Mouse (Mus musculus): ENCODE data around the gene Tsacc. TPM values are rescaled to one million over a fixed set of nuclear protein-coding genes. Genes with fewer than 3 reads are reported as not detected.

Tsacc gene
- polyA plus RNA-seq (2014; fragmentation: Nextera tagmentation; extraction: Ambion mirVana): 14.0 and 17.7 TPM in 2 replicates

DNA sequence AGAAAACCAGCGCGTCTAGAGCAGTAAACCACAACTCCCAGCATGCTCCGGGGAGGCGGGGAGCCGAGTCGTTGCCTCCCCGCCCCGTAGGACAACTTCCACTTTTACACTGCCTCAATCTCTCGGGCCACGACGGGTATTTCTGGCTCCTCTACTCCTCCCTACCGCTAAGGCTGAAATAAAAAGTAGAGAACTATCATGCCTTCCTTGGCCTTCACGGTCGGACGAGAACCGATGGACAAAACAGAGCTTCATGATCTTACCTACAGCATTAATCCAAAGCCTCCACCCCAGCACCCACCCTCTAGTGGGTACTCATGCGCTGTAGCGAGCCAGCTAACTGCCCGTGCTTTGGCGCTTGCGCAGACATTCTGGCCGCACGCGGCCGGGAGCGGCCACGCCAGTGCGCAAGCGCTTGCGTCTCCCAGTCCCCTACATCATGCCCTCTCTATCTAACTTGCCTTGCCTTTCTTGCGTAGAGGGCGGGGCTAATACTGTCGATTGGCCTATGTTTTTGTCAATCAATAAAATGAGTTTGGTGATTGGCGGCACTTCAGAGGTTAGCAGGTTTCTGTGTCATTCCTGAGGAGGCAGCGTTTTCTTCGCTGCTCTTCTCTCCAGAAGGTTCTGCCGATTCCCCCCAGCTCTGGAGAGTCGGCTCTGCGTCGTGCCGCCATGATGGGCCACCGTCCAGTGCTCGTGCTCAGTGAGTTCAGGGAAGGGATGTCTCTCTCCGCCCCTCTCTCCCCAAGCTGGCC, at the start of gene Tsacc, which contains the start of gene Cct3:
Tsacc (minus strand) TSS at position 439 of the 758 bp plus-strand sequence.
Cct3 (plus strand) TSS at position 556 of the 758 bp plus-strand sequence.
- H3K36me3 ChIP-seq (ENCODE audit: control insufficient read depth, insufficient read depth, low read length): peaks cover 23% of the 10 kb centered on the region
- ATAC-seq (replicated peaks; ENCODE audit: low FRiP score) (peak; percentile 99), DNase-seq (ENCODE audit: low spot score) (peak; percentile 90)
- H3K4me1 ChIP-seq (replicated peaks; ENCODE audit: control insufficient read depth, insufficient read depth, low read length): peaks cover 17% of the 10 kb centered on the region
- peak within 1 kb of the TSS; percentile 88 for H3K27ac ChIP-seq (ENCODE audit: low read depth, low read length)
- no peaks in the 10 kb centered on the region for H3K9me3 ChIP-seq (ENCODE audit: control insufficient read depth, low read length)
- H3K27me3 ChIP-seq (replicated peaks; ENCODE audit: control insufficient read depth, insufficient read depth, low read length): no peaks in the 10 kb centered on the region
- under 1% methylated on average over 44 of the region's 44 CpGs for WGBS
- peak within 1 kb of the TSS; percentile 80 for H3K4me2 ChIP-seq
- H3K4me3 ChIP-seq (ENCODE audit: low read depth, low read length): peak within 1 kb of the TSS; percentile 81
- H3K9ac ChIP-seq (ENCODE audit: low read depth, low read length): peak within 1 kb of the TSS; percentile 92

DNA sequence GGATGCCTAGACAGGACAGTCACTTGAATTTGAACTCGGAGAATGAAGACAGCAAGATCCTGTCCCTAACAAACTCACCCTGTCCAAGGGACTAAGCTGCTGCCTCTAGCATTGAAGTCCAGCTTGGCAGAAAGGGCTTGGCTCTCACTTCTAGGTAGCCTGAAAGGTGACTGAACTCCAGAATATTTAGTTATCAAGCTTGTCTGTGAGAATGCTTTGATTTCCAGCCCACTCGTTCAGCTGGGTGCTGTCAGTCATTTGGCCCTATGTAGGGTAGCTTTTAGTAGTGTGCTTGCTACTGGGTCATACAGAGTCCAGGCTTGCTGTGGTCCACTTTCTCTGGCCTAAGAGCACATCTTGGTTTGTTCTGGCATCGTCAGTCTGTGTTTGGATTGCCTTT, 42.2 kb upstream of the Tsacc start:
- 0 out of 2 replicates have a peak overlapping the region, but pooled peaks have one; percentile 30 for H3K9ac ChIP-seq (ENCODE audit: low read depth, low read length)
- peaks cover 44% of the 10 kb centered on the region for H3K4me1 ChIP-seq (replicated peaks; ENCODE audit: control insufficient read depth, insufficient read depth, low read length)
- H3K36me3 ChIP-seq (ENCODE audit: control insufficient read depth, insufficient read depth, low read length): peaks cover 20% of the 10 kb centered on the region
- H3K4me2 ChIP-seq: peak overlapping the region; percentile 83
- peak overlapping the region; percentile 79 for H3K27ac ChIP-seq (ENCODE audit: low read depth, low read length)
- H3K27me3 ChIP-seq (replicated peaks; ENCODE audit: control insufficient read depth, insufficient read depth, low read length): no peaks in the 10 kb centered on the region
- DNase-seq (ENCODE audit: low spot score) (no peak), ATAC-seq (replicated peaks; ENCODE audit: low FRiP score) (no peak)
- 64% methylated on average over 3 of the region's 3 CpGs for WGBS
- H3K9me3 ChIP-seq (ENCODE audit: control insufficient read depth, low read length): no peaks in the 10 kb centered on the region
- peak overlapping the region; percentile 15 for H3K4me3 ChIP-seq (ENCODE audit: low read depth, low read length)

DNA sequence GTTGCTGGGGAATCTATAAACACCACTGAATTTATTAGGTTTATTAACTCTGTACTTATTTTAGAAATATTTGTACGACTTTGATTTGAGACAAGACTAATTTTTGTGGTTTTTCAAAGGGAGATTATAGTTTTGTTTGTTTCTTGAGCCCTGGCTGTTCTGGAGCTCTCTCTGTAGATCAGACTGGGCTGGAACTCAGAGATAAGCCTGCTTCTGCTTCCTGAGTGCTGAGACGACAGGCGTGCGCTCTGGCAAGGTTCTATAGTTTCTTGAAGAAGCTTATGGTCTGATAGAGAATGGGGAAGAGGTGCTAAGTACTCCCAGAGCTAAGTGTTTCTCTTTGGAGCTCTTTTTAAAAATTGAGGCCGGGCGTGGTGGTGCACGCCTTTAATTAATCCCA, 41.5 kb upstream of the Tsacc start:
- H3K27me3 ChIP-seq (replicated peaks; ENCODE audit: control insufficient read depth, insufficient read depth, low read length): no peaks in the 10 kb centered on the region
- H3K4me3 ChIP-seq (ENCODE audit: low read depth, low read length): peak overlapping the region; percentile 15
- 0 out of 2 replicates have a peak overlapping the region, but pooled peaks have one; percentile 30 for H3K9ac ChIP-seq (ENCODE audit: low read depth, low read length)
- ATAC-seq (replicated peaks; ENCODE audit: low FRiP score): peak; percentile 53
- H3K4me2 ChIP-seq: peak overlapping the region; percentile 83
- 40% methylated on average over 7 of the region's 7 CpGs for WGBS
- DNase-seq (ENCODE audit: low spot score): no peak
- H3K4me1 ChIP-seq (replicated peaks; ENCODE audit: control insufficient read depth, insufficient read depth, low read length): peaks cover 47% of the 10 kb centered on the region
- H3K27ac ChIP-seq (ENCODE audit: low read depth, low read length): peak overlapping the region; percentile 79
- H3K9me3 ChIP-seq (ENCODE audit: control insufficient read depth, low read length): no peaks in the 10 kb centered on the region
- peaks cover 13% of the 10 kb centered on the region for H3K36me3 ChIP-seq (ENCODE audit: control insufficient read depth, insufficient read depth, low read length)

DNA sequence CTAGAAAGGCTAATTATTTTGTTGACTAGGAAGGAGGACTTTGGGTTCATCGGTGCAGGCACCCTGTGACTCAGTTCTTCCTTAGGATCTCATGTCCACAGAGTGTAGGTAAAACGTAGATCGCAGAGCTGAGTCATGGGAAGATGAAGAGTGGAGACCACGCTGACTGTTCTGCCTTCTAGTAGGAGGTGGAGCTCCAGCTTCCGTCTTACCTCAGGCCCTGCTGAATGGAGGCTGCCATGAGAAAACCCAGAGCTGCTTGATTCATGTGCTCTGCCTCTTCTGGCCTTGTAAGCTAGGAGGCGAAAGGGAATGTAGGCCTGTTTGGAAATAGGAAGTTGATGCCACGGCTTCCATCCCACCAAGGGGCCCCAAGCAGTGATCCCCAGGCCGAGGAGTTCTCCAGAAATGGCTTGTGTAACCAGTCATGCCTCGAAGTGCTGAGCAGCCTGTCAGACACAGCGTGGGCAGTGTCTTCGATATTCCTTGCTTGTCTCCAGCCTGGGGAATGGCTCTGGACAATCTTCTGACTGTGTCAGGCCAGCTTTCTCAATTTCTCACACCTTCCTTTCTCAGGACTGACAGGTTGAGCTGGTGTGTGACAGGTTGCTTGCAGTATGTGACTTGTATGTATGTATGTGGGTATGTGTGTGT, 40.7 kb upstream of the Tsacc start:
- ATAC-seq (replicated peaks; ENCODE audit: low FRiP score) (no peak), DNase-seq (ENCODE audit: low spot score) (no peak)
- H3K4me3 ChIP-seq (ENCODE audit: low read depth, low read length): peak overlapping the region; percentile 86

DNA sequence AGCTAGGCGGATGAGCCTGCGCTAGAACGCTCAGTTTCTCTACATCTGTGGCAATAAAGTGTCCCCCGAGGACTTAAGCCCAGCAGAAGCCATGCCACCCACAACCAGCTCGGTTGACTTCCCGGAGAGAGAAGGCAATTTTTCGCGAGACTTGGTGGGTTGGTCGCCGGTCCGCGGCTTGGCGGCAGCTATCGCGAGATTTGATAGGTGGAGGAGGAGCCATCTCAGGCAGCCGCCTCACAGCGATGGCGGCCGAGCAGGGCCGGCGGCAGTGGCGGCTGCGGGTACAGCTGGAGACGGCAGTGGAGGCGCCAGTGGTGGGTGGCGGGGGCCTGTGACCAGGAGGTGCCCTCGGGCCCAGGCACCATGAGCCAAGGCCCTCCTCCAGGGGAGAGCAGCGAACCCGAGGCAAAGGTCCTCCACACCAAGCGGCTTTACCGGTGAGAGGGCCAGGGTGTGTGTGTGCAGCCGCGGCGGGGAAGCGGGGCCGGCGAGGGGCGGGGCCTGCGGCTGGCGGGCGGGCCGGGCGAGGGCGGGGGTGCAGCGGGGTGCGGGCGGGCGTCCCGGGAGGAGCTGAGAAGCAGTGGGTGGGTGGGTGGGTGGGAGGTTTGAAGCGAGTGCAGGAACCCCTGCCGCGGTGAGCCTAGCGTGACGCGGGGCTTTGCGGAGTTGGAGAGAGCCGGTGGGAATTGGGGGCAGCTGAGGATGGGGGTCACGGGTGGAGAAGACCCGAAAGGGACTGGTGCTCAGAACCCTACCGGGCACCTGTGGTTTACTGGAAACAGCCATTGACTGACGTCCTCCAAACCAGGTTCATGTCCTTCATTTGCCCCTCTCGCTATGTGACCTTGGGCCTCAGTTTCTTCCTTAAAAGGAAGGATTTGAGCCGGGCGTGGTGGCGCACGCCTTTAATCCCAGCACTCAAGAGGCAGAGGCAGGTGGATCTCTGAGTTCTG, 39.5 kb upstream of the Tsacc start, which contains the start of the genes Tmem79 and Smg5:
Tmem79 (minus strand) TSS at position 91 of the 956 bp plus-strand sequence.
Smg5 (plus strand) TSS at position 203 of the 956 bp plus-strand sequence.
- Histone ChIP-seq H3K9ac (ENCODE audit: low read depth, low read length) (peak within 1 kb of the TSS; percentile 95), H3K4me2 (peak within 1 kb of the TSS; percentile 83), H3K4me1 (replicated peaks; ENCODE audit: control insufficient read depth, insufficient read depth, low read length) (peaks cover 44% of the 10 kb centered on the region), H3K4me3 (ENCODE audit: low read depth, low read length) (peak within 1 kb of the TSS; percentile 86), H3K9me3 (ENCODE audit: control insufficient read depth, low read length) (no peaks in the 10 kb centered on the region), H3K36me3 (ENCODE audit: control insufficient read depth, insufficient read depth, low read length) (peaks cover 2% of the 10 kb centered on the region; the same call in 1 of the 2 replicates), H3K27ac (ENCODE audit: low read depth, low read length) (peak within 1 kb of the TSS; percentile 97), H3K27me3 (replicated peaks; ENCODE audit: control insufficient read depth, insufficient read depth, low read length) (no peaks in the 10 kb centered on the region)
- peak; percentile 87 for ATAC-seq (replicated peaks; ENCODE audit: low FRiP score)
- WGBS: 2% methylated on average over 59 of the region's 66 CpGs
- DNase-seq (ENCODE audit: low spot score): peak; percentile 98

More for the DNA sequence above, 40.7 kb upstream of the Tsacc start:
- no peaks in the 10 kb centered on the region for H3K27me3 ChIP-seq (replicated peaks; ENCODE audit: control insufficient read depth, insufficient read depth, low read length)
- H3K27ac ChIP-seq (ENCODE audit: low read depth, low read length): peak overlapping the region; percentile 97
- peaks cover 5% of the 10 kb centered on the region for H3K36me3 ChIP-seq (ENCODE audit: control insufficient read depth, insufficient read depth, low read length)
- 38% methylated on average over 11 of the region's 11 CpGs for WGBS
- peak overlapping the region; percentile 83 for H3K4me2 ChIP-seq
- H3K9me3 ChIP-seq (ENCODE audit: control insufficient read depth, low read length): no peaks in the 10 kb centered on the region
- H3K4me1 ChIP-seq (replicated peaks; ENCODE audit: control insufficient read depth, insufficient read depth, low read length): peaks cover 47% of the 10 kb centered on the region
- peak overlapping the region; percentile 38 for H3K9ac ChIP-seq (ENCODE audit: low read depth, low read length)

DNA sequence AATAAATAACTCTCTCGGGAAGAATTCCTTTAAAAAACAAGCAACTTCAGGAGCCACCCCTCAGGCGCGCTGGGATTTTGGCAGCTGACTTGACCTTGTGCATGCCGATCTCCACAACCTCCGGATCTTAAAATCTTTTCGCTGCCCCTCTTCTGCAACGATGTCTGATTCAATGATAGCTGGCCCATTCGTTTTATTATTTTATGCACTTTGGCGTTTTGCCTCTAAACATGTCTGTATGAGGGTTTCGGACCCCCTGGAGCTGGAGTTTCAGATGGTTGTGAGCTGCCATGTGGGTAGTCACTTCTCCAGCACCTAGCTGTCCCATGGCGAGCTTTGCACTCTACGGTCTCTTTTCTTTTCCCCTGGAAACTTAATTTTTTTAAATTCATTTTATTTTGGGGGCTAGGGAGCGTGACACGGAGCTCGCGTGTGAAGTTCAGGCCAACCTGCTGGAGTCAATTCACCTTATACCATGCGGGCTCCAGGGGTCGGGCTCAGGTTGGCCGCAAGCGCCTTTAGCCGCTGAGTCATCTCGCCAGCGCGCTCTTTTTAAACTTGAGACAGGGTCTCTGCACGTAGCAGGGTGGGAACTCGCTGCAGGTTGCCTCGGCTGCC, 38.7 kb upstream of the Tsacc start:
- peaks cover 2% of the 10 kb centered on the region; the same call in 1 of the 2 replicates for H3K36me3 ChIP-seq (ENCODE audit: control insufficient read depth, insufficient read depth, low read length)
- no peaks in the 10 kb centered on the region for H3K9me3 ChIP-seq (ENCODE audit: control insufficient read depth, low read length)
- H3K4me2 ChIP-seq: peak overlapping the region; percentile 83
- ATAC-seq (replicated peaks; ENCODE audit: low FRiP score): peak; percentile 32; the same call in 1 of the 2 replicates
- peak overlapping the region; percentile 97 for H3K27ac ChIP-seq (ENCODE audit: low read depth, low read length)
- H3K9ac ChIP-seq (ENCODE audit: low read depth, low read length): peak overlapping the region; percentile 95
- DNase-seq (ENCODE audit: low spot score): no peak
- peaks cover 37% of the 10 kb centered on the region for H3K4me1 ChIP-seq (replicated peaks; ENCODE audit: control insufficient read depth, insufficient read depth, low read length)
- no peaks in the 10 kb centered on the region for H3K27me3 ChIP-seq (replicated peaks; ENCODE audit: control insufficient read depth, insufficient read depth, low read length)
- WGBS: 1% methylated on average over 27 of the region's 27 CpGs
- H3K4me3 ChIP-seq (ENCODE audit: low read depth, low read length): peak overlapping the region; percentile 86

DNA sequence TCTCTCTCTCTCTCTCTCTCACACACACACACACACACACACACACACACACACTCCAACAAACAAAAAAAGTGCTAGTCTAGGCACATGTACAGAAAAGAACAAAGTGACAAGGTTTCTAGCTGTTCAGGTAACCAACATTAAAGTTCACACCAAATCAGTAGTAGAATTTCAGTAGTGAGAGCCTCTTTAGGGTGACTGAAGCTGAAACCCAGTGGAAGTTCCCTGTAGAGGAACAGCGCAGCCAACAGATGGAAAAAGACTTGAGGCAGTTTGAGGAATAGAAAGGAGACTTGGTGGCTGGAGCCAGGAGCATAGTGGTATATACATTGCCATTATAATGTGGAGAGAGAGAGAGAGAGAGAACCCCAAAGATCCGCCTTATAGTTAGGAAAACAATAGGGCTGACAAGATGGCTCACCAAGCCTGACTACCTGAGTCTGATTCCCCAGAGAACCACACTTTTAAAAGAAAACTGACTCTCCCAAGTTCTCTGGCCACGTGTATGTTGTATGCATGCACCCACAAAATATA, 38.2 kb upstream of the Tsacc start:
- DNase-seq (ENCODE audit: low spot score): no peak
- H3K4me1 ChIP-seq (replicated peaks; ENCODE audit: control insufficient read depth, insufficient read depth, low read length): peaks cover 37% of the 10 kb centered on the region

More for the DNA sequence above, 38.2 kb upstream of the Tsacc start:
- Histone ChIP-seq H3K27ac (ENCODE audit: low read depth, low read length) (peak overlapping the region; percentile 97), H3K27me3 (replicated peaks; ENCODE audit: control insufficient read depth, insufficient read depth, low read length) (no peaks in the 10 kb centered on the region), H3K9ac (ENCODE audit: low read depth, low read length) (peak overlapping the region; percentile 95), H3K4me3 (ENCODE audit: low read depth, low read length) (peak overlapping the region; percentile 86), H3K9me3 (ENCODE audit: control insufficient read depth, low read length) (no peaks in the 10 kb centered on the region), H3K4me2 (peak overlapping the region; percentile 83), H3K36me3 (ENCODE audit: control insufficient read depth, insufficient read depth, low read length) (peaks cover 2% of the 10 kb centered on the region; the same call in 1 of the 2 replicates)
- ATAC-seq (replicated peaks; ENCODE audit: low FRiP score): no peak
- WGBS: 23% methylated on average over 3 of the region's 3 CpGs

Data from liver, embryonic 11.5 days (tissue).